Mouse (Mus musculus): ENCODE measurements around the gene Nxn. TPM values are rescaled to one million over a fixed set of nuclear protein-coding genes. Genes with fewer than 3 reads are reported as not detected.

Nxn gene
- polyA plus RNA-seq, 1 experiment from 2014 or later = 14.9 TPM

DNA sequence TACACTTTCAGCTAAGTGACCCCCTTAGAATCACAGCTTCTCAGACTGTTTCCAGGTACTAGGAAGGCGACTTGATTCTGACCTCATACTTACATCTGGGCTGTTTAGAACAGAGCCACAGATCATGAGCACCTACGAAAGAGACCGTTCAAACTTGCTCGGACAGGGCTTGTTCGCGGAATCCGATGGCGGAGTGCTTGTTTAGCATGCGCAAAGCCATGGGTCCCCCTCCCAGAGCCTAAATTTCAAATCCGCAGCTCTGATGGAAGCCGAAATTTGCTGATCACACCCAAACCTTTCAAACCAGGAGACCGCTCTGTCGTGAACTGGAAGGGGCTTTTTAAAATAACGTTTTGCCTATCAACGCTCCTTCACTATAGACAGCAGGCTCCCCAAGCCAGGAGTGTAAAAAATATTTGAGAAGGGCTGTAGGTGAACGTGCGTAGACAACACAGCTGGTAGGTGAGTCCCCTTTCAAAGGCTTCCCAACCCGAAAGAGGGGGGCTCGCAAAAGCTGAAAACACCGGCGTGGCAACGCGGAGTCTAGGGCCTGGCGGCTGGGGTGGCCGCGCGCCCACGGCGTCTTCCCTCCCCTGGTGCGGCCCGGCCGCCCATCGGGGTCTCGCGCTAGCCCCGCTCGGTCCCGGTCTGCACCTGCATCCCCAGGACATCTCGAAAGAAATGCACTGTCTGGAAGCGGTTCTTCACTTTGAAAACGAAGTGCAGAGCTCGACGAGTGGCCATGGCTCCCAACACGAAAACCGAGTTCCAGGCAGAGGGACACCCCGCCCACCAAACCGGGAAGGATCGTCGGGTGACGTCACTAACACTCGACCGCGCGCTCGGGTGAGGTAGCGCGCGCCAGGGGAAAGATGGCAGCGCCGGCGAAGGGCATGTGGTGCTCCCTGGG, 155.8 kb downstream of the Nxn start, which contains the start of the genes Mrm3 and Glod4:
Gene Mrm3 (plus strand): TSS at position 815 of the 910 bp plus-strand sequence.
Gene Glod4 (minus strand): TSS at position 825 of the 910 bp plus-strand sequence.
- Histone ChIP-seq H3K27me3 (replicated peaks; ENCODE audit: control insufficient read depth, insufficient read depth, low read length) (no peaks in the 10 kb centered on the region), H3K4me2 (replicated peaks; ENCODE audit: low read depth) (peak within 1 kb of the TSS; percentile 78), H3K36me3 (ENCODE audit: control insufficient read depth, insufficient read depth) (peaks cover 20% of the 10 kb centered on the region), H3K9ac (ENCODE audit: low read depth, low read length) (peak within 1 kb of the TSS; percentile 79), H3K27ac (ENCODE audit: low read depth, low read length) (peak within 1 kb of the TSS; percentile 35), H3K4me3 (ENCODE audit: low read depth, low read length) (peak within 1 kb of the TSS; percentile 94), H3K4me1 (replicated peaks; ENCODE audit: control insufficient read depth, insufficient read depth, low read length) (no peaks in the 10 kb centered on the region), H3K9me3 (ENCODE audit: control insufficient read depth) (no peaks in the 10 kb centered on the region)
- TF ChIP-seq CTCF (IDR thresholded peaks at IDR 0.05; ENCODE audit: low read depth) = no peak
- ATAC-seq = peak; percentile 82
- WGBS = under 1% methylated on average over 61 of the region's 61 CpGs

DNA sequence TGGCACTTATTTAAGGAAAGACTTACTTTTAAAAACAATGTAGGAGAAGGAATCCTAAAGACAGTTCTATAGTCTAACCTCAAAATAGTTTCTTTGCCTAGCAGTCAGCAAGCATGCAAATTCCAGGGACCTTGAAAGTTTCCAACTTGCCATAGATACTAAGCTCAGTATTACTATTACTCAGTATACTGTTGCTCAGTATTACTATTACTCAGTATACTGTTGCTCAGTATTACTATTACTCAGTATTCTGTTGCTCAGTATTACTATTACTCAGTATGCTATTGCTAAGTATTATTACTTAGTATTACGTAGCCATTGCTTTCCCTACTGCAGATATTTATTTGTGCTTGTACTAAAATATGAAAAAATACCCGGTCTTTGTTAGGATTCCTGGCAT, 159.2 kb downstream of the Nxn start:
- Histone ChIP-seq H3K36me3 (ENCODE audit: control insufficient read depth, insufficient read depth) (peaks cover 40% of the 10 kb centered on the region), H3K9me3 (ENCODE audit: control insufficient read depth) (no peaks in the 10 kb centered on the region), H3K4me1 (replicated peaks; ENCODE audit: control insufficient read depth, insufficient read depth, low read length) (no peaks in the 10 kb centered on the region), H3K4me3 (ENCODE audit: low read depth, low read length) (no peak overlapping the region), H3K27ac (ENCODE audit: low read depth, low read length) (no peak overlapping the region), H3K4me2 (replicated peaks; ENCODE audit: low read depth) (no peak overlapping the region), H3K9ac (ENCODE audit: low read depth, low read length) (no peak overlapping the region), H3K27me3 (replicated peaks; ENCODE audit: control insufficient read depth, insufficient read depth, low read length) (no peaks in the 10 kb centered on the region)
- no peak for TF ChIP-seq CTCF (IDR thresholded peaks at IDR 0.05; ENCODE audit: low read depth)
- WGBS = 92% methylated on average over 2 of the region's 2 CpGs
- no peak for ATAC-seq

GRCm38 (mm10) chr11:76236136-76236535, 162.8 kb downstream of the Nxn start:
- Histone ChIP-seq H3K27ac (ENCODE audit: low read depth, low read length) (no peak overlapping the region), H3K4me3 (ENCODE audit: low read depth, low read length) (no peak overlapping the region), H3K4me2 (replicated peaks; ENCODE audit: low read depth) (no peak overlapping the region), H3K36me3 (ENCODE audit: control insufficient read depth, insufficient read depth) (peaks cover 65% of the 10 kb centered on the region), H3K9ac (ENCODE audit: low read depth, low read length) (no peak overlapping the region), H3K4me1 (replicated peaks; ENCODE audit: control insufficient read depth, insufficient read depth, low read length) (no peaks in the 10 kb centered on the region), H3K9me3 (ENCODE audit: control insufficient read depth) (no peaks in the 10 kb centered on the region), H3K27me3 (replicated peaks; ENCODE audit: control insufficient read depth, insufficient read depth, low read length) (no peaks in the 10 kb centered on the region)
- 90% methylated on average over 3 of the region's 3 CpGs for WGBS
- ATAC-seq = no peak
- TF ChIP-seq CTCF (IDR thresholded peaks at IDR 0.05; ENCODE audit: low read depth) = no peak

- no peaks in the 10 kb centered on the region for H3K4me1 ChIP-seq (replicated peaks; ENCODE audit: control insufficient read depth, insufficient read depth, low read length)
- H3K4me3 ChIP-seq (ENCODE audit: low read depth, low read length) = no peak overlapping the region
- no peak overlapping the region for H3K4me2 ChIP-seq (replicated peaks; ENCODE audit: low read depth)
- TF ChIP-seq CTCF (IDR thresholded peaks at IDR 0.05; ENCODE audit: low read depth) = no peak
- no peak overlapping the region for H3K9ac ChIP-seq (ENCODE audit: low read depth, low read length)
- no peak overlapping the region for H3K27ac ChIP-seq (ENCODE audit: low read depth, low read length)
- no peaks in the 10 kb centered on the region for H3K27me3 ChIP-seq (replicated peaks; ENCODE audit: control insufficient read depth, insufficient read depth, low read length)
- peaks cover 34% of the 10 kb centered on the region for H3K36me3 ChIP-seq (ENCODE audit: control insufficient read depth, insufficient read depth)
- H3K9me3 ChIP-seq (ENCODE audit: control insufficient read depth) = no peaks in the 10 kb centered on the region
- ATAC-seq = no peak
Observed at GRCm38 (mm10) chr11:76225051-76225450, 173.9 kb downstream of the Nxn start.

DNA sequence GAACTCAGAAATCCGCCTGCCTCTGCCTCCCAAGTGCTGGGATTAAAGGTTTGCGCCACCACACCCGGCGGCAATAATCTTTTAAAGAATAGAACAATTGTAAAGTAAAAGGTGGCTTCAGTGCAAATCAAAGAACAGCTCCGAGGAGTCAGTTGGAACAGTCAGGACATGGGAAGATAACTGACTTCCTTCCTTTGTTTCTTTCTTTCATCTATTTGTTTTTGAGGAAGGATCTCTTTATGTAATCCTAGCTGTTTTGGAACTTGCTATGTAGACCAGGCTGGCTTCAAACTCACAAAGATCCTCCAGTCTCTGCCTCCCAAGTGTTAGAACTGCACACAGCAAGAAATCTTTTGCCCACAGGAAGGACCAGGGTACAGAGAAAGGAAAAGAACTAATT, 174.3 kb downstream of the Nxn start:
- Histone ChIP-seq H3K27ac (ENCODE audit: low read depth, low read length) (no peak overlapping the region), H3K9ac (ENCODE audit: low read depth, low read length) (no peak overlapping the region), H3K9me3 (ENCODE audit: control insufficient read depth) (no peaks in the 10 kb centered on the region), H3K36me3 (ENCODE audit: control insufficient read depth, insufficient read depth) (peaks cover 34% of the 10 kb centered on the region), H3K27me3 (replicated peaks; ENCODE audit: control insufficient read depth, insufficient read depth, low read length) (no peaks in the 10 kb centered on the region), H3K4me3 (ENCODE audit: low read depth, low read length) (no peak overlapping the region), H3K4me2 (replicated peaks; ENCODE audit: low read depth) (no peak overlapping the region), H3K4me1 (replicated peaks; ENCODE audit: control insufficient read depth, insufficient read depth, low read length) (no peaks in the 10 kb centered on the region)
- no peak for TF ChIP-seq CTCF (IDR thresholded peaks at IDR 0.05; ENCODE audit: low read depth)
- 93% methylated on average over 5 of the region's 5 CpGs for WGBS
- ATAC-seq = no peak

- ATAC-seq = peak; percentile 95
- H3K27ac ChIP-seq (ENCODE audit: low read depth, low read length) = peak within 1 kb of the TSS; percentile 65
- H3K4me2 ChIP-seq (replicated peaks; ENCODE audit: low read depth) = peak within 1 kb of the TSS; percentile 96
- no peaks in the 10 kb centered on the region for H3K27me3 ChIP-seq (replicated peaks; ENCODE audit: control insufficient read depth, insufficient read depth, low read length)
- H3K36me3 ChIP-seq (ENCODE audit: control insufficient read depth, insufficient read depth) = peaks cover 33% of the 10 kb centered on the region
- no peaks in the 10 kb centered on the region for H3K9me3 ChIP-seq (ENCODE audit: control insufficient read depth)
- WGBS = 0% methylated on average over 30 of the region's 35 CpGs
- peak within 1 kb of the TSS; percentile 77 for H3K4me3 ChIP-seq (ENCODE audit: low read depth, low read length)
- TF ChIP-seq CTCF (IDR thresholded peaks at IDR 0.05; ENCODE audit: low read depth) = peak; percentile 100
- H3K9ac ChIP-seq (ENCODE audit: low read depth, low read length) = peak within 1 kb of the TSS; percentile 69
- no peaks in the 10 kb centered on the region for H3K4me1 ChIP-seq (replicated peaks; ENCODE audit: control insufficient read depth, insufficient read depth, low read length)
Observed at GRCm38 (mm10) chr11:76217390-76217800, 181.5 kb downstream of the Nxn start, which contains the start of the genes Dbil5 and Gemin4. Gene Dbil5 (plus strand): TSS chr11:76217608. Gene Gemin4 (minus strand): TSS chr11:76217664.

Data from intestine, postnatal 0 days (tissue).